Mouse (Mus musculus) thymus, adult 18-20 months (tissue): ENCODE results near the gene Gm7534.
"Not testable (repeated sequence)": the region's sequence is repeated elsewhere in the genome, so short reads cannot be mapped to it uniquely, and the experiment has no call there.

Experiments used
- DNase-seq, 2 experiments: peaks; one replicate each; pipeline ENCODE4 v3.0.0; 2022; ENCODE audit warnings: mixed read lengths in 2 of 2

The Gm7534 gene

GRCm38 (mm10) chr4:134199371-134199770, 3.4 kb downstream of the Gm7534 start:
- no peak for DNase-seq

GRCm38 (mm10) chr4:134186268-134186667, 16.5 kb downstream of the Gm7534 start:
- DNase-seq = peak in 1 of 2 experiments; percentile 27

GRCm38 (mm10) chr4:134185569-134185968, 17.2 kb downstream of the Gm7534 start:
- no peak for DNase-seq

- no peak for DNase-seq
Measured at GRCm38 (mm10) chr4:134183711-134184110, 19.1 kb downstream of the Gm7534 start.

GRCm38 (mm10) chr4:134181825-134182224, 21.0 kb downstream of the Gm7534 start:
- no peak for DNase-seq

GRCm38 (mm10) chr4:134181112-134181511, 21.7 kb downstream of the Gm7534 start:
- no peak for DNase-seq

- no peak for DNase-seq
Measured at GRCm38 (mm10) chr4:134172391-134172790, 30.4 kb downstream of the Gm7534 start.

- no peak for DNase-seq
Measured at GRCm38 (mm10) chr4:134166906-134167305, 35.9 kb downstream of the Gm7534 start.

- DNase-seq = peak; percentile 30 to 61
Measured at GRCm38 (mm10) chr4:134165548-134166465, 37.0 kb downstream of the Gm7534 start.

GRCm38 (mm10) chr4:134165024-134165423, 37.8 kb downstream of the Gm7534 start:
- DNase-seq = no peak

GRCm38 (mm10) chr4:134164591-134164990, 38.2 kb downstream of the Gm7534 start:
- DNase-seq = no peak

GRCm38 (mm10) chr4:134160071-134160470, 42.7 kb downstream of the Gm7534 start:
- peak in 1 of 2 experiments; percentile 22 for DNase-seq

- no peak for DNase-seq
Measured at GRCm38 (mm10) chr4:134158774-134159173, 44.0 kb downstream of the Gm7534 start.

GRCm38 (mm10) chr4:134157558-134157957, 45.2 kb downstream of the Gm7534 start:
- DNase-seq = no peak

- no peak for DNase-seq
Measured at GRCm38 (mm10) chr4:134156744-134157143, 46.1 kb downstream of the Gm7534 start.

GRCm38 (mm10) chr4:134155961-134156465, 46.8 kb downstream of the Gm7534 start:
- DNase-seq = no peak

- DNase-seq = no peak
Measured at GRCm38 (mm10) chr4:134155531-134155930, 47.3 kb downstream of the Gm7534 start.

GRCm38 (mm10) chr4:134154354-134154753, 48.5 kb downstream of the Gm7534 start:
- DNase-seq = no peak

GRCm38 (mm10) chr4:134153656-134154055, 49.1 kb downstream of the Gm7534 start:
- no peak for DNase-seq

GRCm38 (mm10) chr4:134152112-134152511, 50.7 kb downstream of the Gm7534 start:
- no peak for DNase-seq

- no peak for DNase-seq
Measured at GRCm38 (mm10) chr4:134149389-134149788, 53.4 kb downstream of the Gm7534 start.

- DNase-seq = not testable (repeated sequence)
Measured at GRCm38 (mm10) chr4:134144297-134144696, 58.5 kb downstream of the Gm7534 start.
